ENCODE assay signal across 9 mouse cellular contexts in the genomic region with DNA sequence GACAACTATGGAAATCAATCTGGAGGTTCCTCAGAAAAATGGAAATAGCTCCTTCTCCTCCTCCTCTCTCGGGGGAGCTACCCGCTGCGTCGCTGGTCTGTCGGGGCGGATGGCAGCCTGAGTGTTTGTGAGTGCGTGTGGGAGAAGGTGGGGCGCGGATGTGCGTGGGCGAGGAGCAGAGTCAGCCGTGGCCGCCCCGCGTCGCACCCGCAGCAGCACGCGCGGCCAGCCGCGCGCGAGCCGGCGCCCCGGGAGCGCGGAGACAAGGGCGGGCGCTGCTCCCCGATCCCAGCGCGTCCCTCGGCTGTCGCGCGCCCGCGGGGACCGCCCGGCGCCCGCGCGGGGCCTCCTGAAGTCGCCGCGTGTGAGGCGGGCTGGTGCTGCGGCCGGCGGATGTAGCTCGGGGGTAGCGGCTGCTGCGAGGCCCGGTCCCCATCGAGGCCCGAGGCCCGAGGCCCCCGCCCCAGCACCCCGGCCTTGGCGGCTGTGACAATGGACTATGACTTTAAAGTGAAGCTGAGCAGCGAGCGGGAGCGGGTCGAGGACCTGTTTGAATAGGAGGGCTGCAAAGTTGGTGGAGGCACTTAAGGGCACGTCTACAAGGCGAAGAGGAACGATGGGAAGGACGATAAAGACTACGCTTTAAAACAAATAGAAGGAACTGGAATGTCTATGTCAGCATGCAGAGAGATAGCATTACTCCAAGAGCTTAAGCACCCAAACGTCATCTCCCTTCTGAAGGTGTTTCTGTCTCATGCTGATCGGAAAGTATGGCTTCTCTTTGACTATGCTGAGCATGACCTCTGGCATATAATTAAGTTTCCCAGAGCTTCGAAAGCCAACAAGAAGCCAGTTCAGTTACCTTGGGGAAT. TPM values are rescaled to one million over a fixed set of nuclear protein-coding genes. Genes with fewer than 3 reads are reported as not detected.
DNase-seq lines count a peak whose midpoint lies in the region; ATAC-seq lines count a peak whose summit lies in the region.
"Had no signal": no experiment of that assay in that cellular context is flagged by ENCODE, and none has a peak within 500 bp of the region (broad histone marks: within the 10 kb centered on the region; RNA-seq: fewer than 3 reads in every experiment).

No protein-coding gene starts in this region.

- H3K9me3 ChIP-seq in forebrain, embryonic 12.5 days: no peaks in the 10 kb centered on the region
- no peaks in the 10 kb centered on the region for H3K9me3 ChIP-seq in liver, embryonic 11.5 days (ENCODE audit: control insufficient read depth, low read length)

- peak overlapping the region; percentile 68 for H3K9ac ChIP-seq in forebrain, embryonic 12.5 days
- H3K9ac ChIP-seq in liver, embryonic 11.5 days (ENCODE audit: low read depth, low read length): no peak overlapping the region

- H3K4me1 ChIP-seq in forebrain, embryonic 12.5 days: no peaks in the 10 kb centered on the region
- H3K4me1 ChIP-seq in liver, embryonic 11.5 days (replicated peaks; ENCODE audit: control insufficient read depth, insufficient read depth, low read length): no peaks in the 10 kb centered on the region

- WGBS in forebrain, embryonic 12.5 days: 8% methylated on average over 55 of the region's 75 CpGs
- 5% methylated on average over 75 of the region's 75 CpGs for WGBS in liver, embryonic 11.5 days

- H3K4me3 ChIP-seq in forebrain, embryonic 12.5 days (replicated peaks): peak overlapping the region; percentile 51
- H3K4me3 ChIP-seq in liver, embryonic 11.5 days (ENCODE audit: low read depth, low read length): peak overlapping the region; percentile 48

- no peaks in the 10 kb centered on the region for H3K36me3 ChIP-seq in forebrain, embryonic 12.5 days (replicated peaks)
- H3K36me3 ChIP-seq in liver, embryonic 11.5 days (ENCODE audit: control insufficient read depth, insufficient read depth, low read length): no peaks in the 10 kb centered on the region

- peak overlapping the region; percentile 82 for H3K4me2 ChIP-seq in forebrain, embryonic 12.5 days
- peak overlapping the region; percentile 64 for H3K4me2 ChIP-seq in liver, embryonic 11.5 days

- H3K27ac ChIP-seq in forebrain, embryonic 12.5 days: no peak overlapping the region
- no peak overlapping the region for H3K27ac ChIP-seq in liver, embryonic 11.5 days (ENCODE audit: low read depth, low read length)

- peaks cover 19% of the 10 kb centered on the region; the same call in 1 of the 2 replicates for H3K27me3 ChIP-seq in forebrain, embryonic 12.5 days
- H3K27me3 ChIP-seq in liver, embryonic 11.5 days (replicated peaks; ENCODE audit: control insufficient read depth, insufficient read depth, low read length): peaks cover 11% of the 10 kb centered on the region

- peak; percentile 29 for DNase-seq in cerebellum, postnatal 14 days
- DNase-seq in cerebellum, adult 18-20 months: no peak
- DNase-seq in Muller cell, postnatal 12 days (ENCODE audit: inconsistent ontology term): peak; percentile 43
- DNase-seq in kidney, postnatal 14 days: peak; percentile 1
- peak; percentile 37 for DNase-seq in liver, embryonic 11.5 days (ENCODE audit: low spot score)
- peak; percentile 57 for DNase-seq in right cerebral cortex, postnatal 25 days
- DNase-seq in thymus, adult 18-20 months: no peak

- peak; percentile 87 for ATAC-seq in forebrain, embryonic 12.5 days (ENCODE audit: low FRiP score)
- peak; percentile 23; the same call in 1 of the 2 replicates for ATAC-seq in liver, embryonic 11.5 days (replicated peaks; ENCODE audit: low FRiP score)

RNA-seq across cellular contexts. Expression of a gene that starts 3.2 kb away (rescaled TPM):
- polyA plus RNA-seq in forebrain, embryonic 12.5 days (2016; fragmentation: Nextera tagmentation; extraction: Ambion mirVana): not detected in 2 replicates
- not detected in 2 replicates for polyA plus RNA-seq in liver, embryonic 11.5 days (2014; fragmentation: Nextera tagmentation; extraction: Ambion mirVana)
- polyA plus RNA-seq: gonadal fat pad, adult 2 months had no signal

RNA-seq across cellular contexts. Expression of a gene that starts 52.3 kb away (rescaled TPM):
- polyA plus RNA-seq in forebrain, embryonic 12.5 days (2016; fragmentation: Nextera tagmentation; extraction: Ambion mirVana): not detected in 2 replicates
- polyA plus RNA-seq in liver, embryonic 11.5 days (2014; fragmentation: Nextera tagmentation; extraction: Ambion mirVana): not detected in 2 replicates
- polyA plus RNA-seq: gonadal fat pad, adult 2 months had no signal

Comparison
In these comparisons a context has a peak if more than half of its experiments do, and no peak if none do; other contexts are left out.
1. DNase-seq: peak in cerebellum, postnatal 14 days (2 of 2), Muller cell, postnatal 12 days (single experiment), kidney, postnatal 14 days (single experiment), liver, embryonic 11.5 days (single experiment) and right cerebral cortex, postnatal 25 days (single experiment); none in cerebellum, adult 18-20 months (0 of 2) and thymus, adult 18-20 months (0 of 2).